Mouse (Mus musculus) bone marrow, adult 2 months (tissue): ENCODE results near the gene Akr1e1. TPM values are rescaled to one million over a fixed set of nuclear protein-coding genes. Genes with fewer than 3 reads are reported as not detected.

ENCODE experiments used
- H3K27ac ChIP-seq: fragments of 200-500 bp; 2 replicates; pipeline ENCODE4 v1.5.1; 2012; ENCODE audit warnings: low read depth, mild to moderate bottlenecking, control low read depth, inconsistent platforms, low read length; ENCODE audit not compliant: control insufficient read depth, poor library complexity, insufficient read depth
- H3K4me1 ChIP-seq: fragments of 200-500 bp; 2 replicates; pipeline ENCODE4 v1.6.1; 2011; ENCODE audit warnings: low read length; ENCODE audit not compliant: control insufficient read depth, insufficient read depth
- H3K4me3 ChIP-seq: fragments of 200-500 bp; replicated peaks from 2 replicates; pipeline ENCODE3; 2011; ENCODE audit warnings: mild to moderate bottlenecking, low read depth, low read length, control low read depth; ENCODE audit not compliant: control insufficient read depth
- CTCF ChIP-seq: fragments of 200-500 bp; IDR thresholded peaks from 2 replicates; pipeline ENCODE4 v1.5.1; 2011; ENCODE audit warnings: low read length, control low read depth; ENCODE audit not compliant: control insufficient read depth, insufficient read depth
- POLR2A ChIP-seq: fragments of 200-500 bp; IDR thresholded peaks from 2 replicates; pipeline ENCODE4 v1.6.1; 2011; ENCODE audit warnings: low read depth, mild to moderate bottlenecking, control low read depth, low read length, borderline replicate concordance; ENCODE audit not compliant: control insufficient read depth
- WGBS: fragments of 180-500 bp; shearing (Covaris S2); methylation state at CpG from one replicate; pipeline ENCODE4 v1.1.7; 2018; 5-methylcytosine and 5-hydroxymethylcytosine counted together
- polyA plus RNA-seq: library from polyadenylated mRNA; stranded (reverse); fragments of >200 nt; gene quantifications from 2 replicates; pipeline ENCODE4 v1.2.4, GENCODE M21; 2011; ENCODE audit warnings: low replicate concordance; ENCODE audit not compliant: missing spikeins, insufficient read depth, insufficient read length

Gene Akr1e1
- polyA plus RNA-seq, 1 experiment, result 4.2 TPM

DNA sequence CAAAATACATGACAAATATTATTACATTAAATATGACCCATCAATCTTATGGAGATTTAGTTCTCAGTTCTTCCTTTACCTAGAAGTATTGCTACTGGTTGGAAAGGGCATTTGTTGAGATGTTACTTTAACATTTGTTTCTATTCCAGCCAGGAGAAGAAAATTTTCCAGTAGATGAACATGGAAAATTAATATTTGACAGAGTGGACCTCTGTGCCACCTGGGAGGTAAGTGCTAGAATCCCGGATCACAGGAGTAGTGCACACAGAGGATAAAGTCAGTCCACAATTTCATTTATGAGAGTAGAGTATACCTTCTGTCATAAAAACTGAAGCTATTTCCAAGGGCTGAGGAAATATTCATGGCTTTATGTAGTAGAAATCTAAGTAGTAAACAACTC, 32.1 kb downstream of the Akr1e1 start:
- 71% methylated on average over 1 of the region's 1 CpGs for whole genome bisulfite sequencing
- TF ChIP-seq POLR2A, result no peak
- no peak overlapping the region for H3K27ac ChIP-seq

GRCm38 (mm10) chr13:4573871-4574270, 35.1 kb downstream of the Akr1e1 start, which contains the start of gene Akr1c21:
Gene Akr1c21, plus strand, starts transcription at chr13:4574075.
- H3K4me3 ChIP-seq, result no peak within 1 kb of the TSS
- no peaks in the 10 kb centered on the region for H3K4me1 ChIP-seq
- TF ChIP-seq POLR2A (no peak), CTCF (no peak)
- H3K27ac ChIP-seq, result no peak within 1 kb of the TSS
- whole genome bisulfite sequencing, result 53% methylated on average over 1 of the region's 1 CpGs

More for the DNA sequence above, 32.1 kb downstream of the Akr1e1 start:
- Histone ChIP-seq H3K4me1 (no peaks in the 10 kb centered on the region), H3K4me3 (no peak overlapping the region)

- TF ChIP-seq CTCF, result no peak
- TF ChIP-seq POLR2A, result no peak
- H3K4me1 ChIP-seq, result no peaks in the 10 kb centered on the region
- 78% methylated on average over 2 of the region's 2 CpGs for WGBS
Observed at GRCm38 (mm10) chr13:4565996-4566395, 43.0 kb downstream of the Akr1e1 start.

DNA sequence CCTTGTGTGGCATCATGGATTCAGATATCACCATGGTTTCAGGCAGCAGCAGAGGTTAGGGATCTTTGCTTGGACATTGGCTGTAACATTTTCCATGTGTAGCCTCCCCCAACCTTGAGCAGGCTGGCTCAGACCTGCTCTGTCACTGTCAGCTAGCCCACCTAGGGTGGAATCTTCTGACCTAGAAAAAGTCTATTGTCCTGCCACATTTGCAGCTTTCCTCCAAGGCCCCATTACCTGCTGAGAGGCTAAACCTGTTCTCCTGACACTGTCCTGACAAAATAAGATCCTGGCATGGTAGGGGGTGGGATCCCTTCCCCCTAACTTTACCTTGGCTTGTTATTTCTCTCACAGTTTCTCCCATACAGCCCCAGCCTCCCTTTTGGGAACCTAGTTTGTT, 48.5 kb downstream of the Akr1e1 start:
- no peak overlapping the region for H3K4me3 ChIP-seq
- no peak overlapping the region for H3K27ac ChIP-seq
- TF ChIP-seq POLR2A (no peak), CTCF (no peak)

More at GRCm38 (mm10) chr13:4565996-4566395, 43.0 kb downstream of the Akr1e1 start:
- no peak overlapping the region for H3K4me3 ChIP-seq
- H3K27ac ChIP-seq, result no peak overlapping the region

DNA sequence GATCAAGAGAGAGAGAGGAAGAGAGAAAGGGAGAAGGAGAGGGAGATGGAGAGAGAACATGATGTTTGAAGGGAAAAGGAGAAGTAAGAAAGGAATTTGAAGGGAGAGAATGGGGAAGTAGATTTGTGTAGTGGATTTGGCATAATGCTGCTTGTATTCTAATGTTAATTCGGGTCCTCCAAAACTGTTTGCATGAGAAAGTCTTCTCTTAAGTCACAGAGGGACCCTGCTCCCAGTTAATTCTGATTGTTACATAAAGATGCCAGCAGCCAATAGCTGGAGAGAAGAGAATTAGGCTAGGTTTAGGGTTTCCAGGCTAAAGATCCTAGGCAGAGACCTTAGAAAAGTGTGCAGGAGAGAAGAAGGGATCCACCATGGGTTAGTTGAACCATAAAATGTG, 49.8 kb downstream of the Akr1e1 start:
- H3K27ac ChIP-seq, result no peak overlapping the region
- TF ChIP-seq POLR2A (no peak), CTCF (no peak)
- no peak overlapping the region for H3K4me3 ChIP-seq
- 55% methylated on average over 1 of the region's 1 CpGs for WGBS
- no peaks in the 10 kb centered on the region for H3K4me1 ChIP-seq

More for the DNA sequence above, 48.5 kb downstream of the Akr1e1 start:
- H3K4me1 ChIP-seq, result no peaks in the 10 kb centered on the region

Other genes starting within 250 kb of the Akr1e1 start
- gene Akr1c6, start 174.9 kb downstream of the Akr1e1 start, polyA plus RNA-seq, result 5.1 TPM in 1 of 2 replicates, not detected in the other
- gene Akr1c20, start 85.8 kb downstream of the Akr1e1 start, polyA plus RNA-seq, result not detected in 2 replicates
- gene Akr1c21, start 35.1 kb downstream of the Akr1e1 start, polyA plus RNA-seq, result 6.7 TPM in 1 of 2 replicates, not detected in the other